ENCODE assay signal across 11 mouse cellular contexts in genomic region chr16:16829671-16830070, GRCm38 (mm10). TPM values are rescaled to one million over a fixed set of nuclear protein-coding genes. Genes with fewer than 3 reads are reported as not detected.
DNase-seq lines count a peak whose midpoint lies in the region; ATAC-seq and TF ChIP-seq lines count a peak whose summit lies in the region.
"Had no signal": no experiment of that assay in that cellular context is flagged by ENCODE, and none has a peak within 500 bp of the region (broad histone marks: within the 10 kb centered on the region; RNA-seq: fewer than 3 reads in every experiment).

No protein-coding gene starts in this region.

- no peaks in the 10 kb centered on the region for H3K9me3 ChIP-seq in forebrain, embryonic 14.5 days (replicated peaks; ENCODE audit: control insufficient read depth, low read length)
- no peaks in the 10 kb centered on the region for H3K9me3 ChIP-seq in hindbrain, postnatal 0 days (ENCODE audit: low read length)
- no peaks in the 10 kb centered on the region for H3K9me3 ChIP-seq in midbrain, embryonic 16.5 days (replicated peaks; ENCODE audit: control insufficient read depth, low read length, poor library complexity, severe bottlenecking)
- H3K9me3 ChIP-seq: G1E had no signal

- no peak overlapping the region for H3K9ac ChIP-seq in forebrain, embryonic 14.5 days (ENCODE audit: low read length)
- H3K9ac ChIP-seq in hindbrain, postnatal 0 days (replicated peaks; ENCODE audit: low read length), result no peak overlapping the region
- peak overlapping the region; percentile 69; the same call in 1 of the 2 replicates for H3K9ac ChIP-seq in midbrain, embryonic 16.5 days (ENCODE audit: low read depth, low read length)

- 91% methylated on average over 3 of the region's 3 CpGs for WGBS in forebrain, embryonic 14.5 days
- 84% methylated on average over 3 of the region's 3 CpGs for WGBS in hindbrain, postnatal 0 days
- WGBS in midbrain, embryonic 16.5 days, result 92% methylated on average over 3 of the region's 3 CpGs

- no peaks in the 10 kb centered on the region for H3K36me3 ChIP-seq in forebrain, embryonic 14.5 days (ENCODE audit: control insufficient read depth, insufficient read depth, low read length)
- no peaks in the 10 kb centered on the region for H3K36me3 ChIP-seq in hindbrain, postnatal 0 days (ENCODE audit: insufficient read depth, low read length)
- no peaks in the 10 kb centered on the region for H3K36me3 ChIP-seq in midbrain, embryonic 16.5 days (ENCODE audit: control insufficient read depth, insufficient read depth, low read length)
- H3K36me3 ChIP-seq: G1E had no signal

- DNase-seq in layer of hippocampus, adult 2 months (ENCODE audit: low spot score in 2 of 2), result no peak
- DNase-seq in layer of hippocampus, adult 9-11 months, result no peak
- no peak for DNase-seq in forebrain, embryonic 14.5 days (ENCODE audit: low spot score)
- no peak for DNase-seq in hindbrain, postnatal 0 days (ENCODE audit: low spot score)
- DNase-seq in gastrocnemius, postnatal 10 days, result no peak
- no peak for DNase-seq in cerebellum, postnatal 14 days

- H3K4me1 ChIP-seq in forebrain, embryonic 14.5 days (ENCODE audit: control insufficient read depth, insufficient read depth, low read length), result no peaks in the 10 kb centered on the region
- H3K4me1 ChIP-seq in hindbrain, postnatal 0 days (ENCODE audit: insufficient read depth, low read length), result no peaks in the 10 kb centered on the region
- H3K4me1 ChIP-seq in midbrain, embryonic 16.5 days (ENCODE audit: control insufficient read depth, insufficient read depth, low read length), result peaks cover 2% of the 10 kb centered on the region; the same call in 1 of the 2 replicates

- ATAC-seq in forebrain, embryonic 14.5 days, result peak; percentile 27; the same call in 1 of the 2 replicates
- ATAC-seq in hindbrain, postnatal 0 days, result 0 out of 2 replicates have a peak, but pooled peaks have one; percentile 15
- ATAC-seq in midbrain, embryonic 16.5 days, result peak; percentile 26

- H3K27ac ChIP-seq in layer of hippocampus, adult 2 months, result no peak overlapping the region
- H3K27ac ChIP-seq in forebrain, embryonic 14.5 days (ENCODE audit: low read depth, low read length), result no peak overlapping the region
- H3K27ac ChIP-seq in hindbrain, postnatal 0 days, result no peak overlapping the region
- no peak overlapping the region for H3K27ac ChIP-seq in midbrain, embryonic 16.5 days (ENCODE audit: low read length)

- no peak for TF ChIP-seq CTCF in layer of hippocampus, adult 2 months (conservative IDR thresholded peaks at IDR 0.05)
- no peak for TF ChIP-seq CTCF in hindbrain, postnatal 0 days (IDR thresholded peaks at IDR 0.05; ENCODE audit: low read depth)

- H3K4me2 ChIP-seq in forebrain, embryonic 14.5 days (ENCODE audit: low read length), result peak overlapping the region; percentile 83; the same call in 1 of the 2 replicates
- H3K4me2 ChIP-seq in hindbrain, postnatal 0 days (ENCODE audit: low read depth, low read length), result peak overlapping the region; percentile 73
- H3K4me2 ChIP-seq in midbrain, embryonic 16.5 days (ENCODE audit: low read length), result peak overlapping the region; percentile 56

- H3K27me3 ChIP-seq in forebrain, embryonic 14.5 days (replicated peaks; ENCODE audit: control insufficient read depth, insufficient read depth, low read length), result no peaks in the 10 kb centered on the region
- no peaks in the 10 kb centered on the region for H3K27me3 ChIP-seq in hindbrain, postnatal 0 days (ENCODE audit: insufficient read depth, low read length)
- no peaks in the 10 kb centered on the region for H3K27me3 ChIP-seq in midbrain, embryonic 16.5 days (ENCODE audit: control insufficient read depth, insufficient read depth, low read depth, low read length)

- peak overlapping the region; percentile 66; the same call in 1 of the 2 replicates for H3K4me3 ChIP-seq in layer of hippocampus, adult 2 months
- H3K4me3 ChIP-seq in forebrain, embryonic 14.5 days (ENCODE audit: low read depth, low read length), result peak overlapping the region; percentile 50
- peak overlapping the region; percentile 62; the same call in 1 of the 2 replicates for H3K4me3 ChIP-seq in hindbrain, postnatal 0 days (ENCODE audit: low read length)
- H3K4me3 ChIP-seq in midbrain, embryonic 16.5 days (ENCODE audit: low read depth, low read length), result peak overlapping the region; percentile 54

RNA-seq across cellular contexts. Expression of gene Spag6l, which starts 0.4 kb away (rescaled TPM):
- 10 to 100 TPM in 1 of 2 experiments, 1 to 10 TPM in 1; 9.9 to 10.0 TPM for total RNA-seq in layer of hippocampus, adult 2 months (2021)
- polyA plus RNA-seq in forebrain, embryonic 14.5 days (2014; fragmentation: Nextera tagmentation; extraction: Ambion mirVana), result 10.8 and 12.7 TPM in 2 replicates
- total RNA-seq in hindbrain, postnatal 0 days (2014; rRNA removed), result 19.0 and 20.7 TPM in 2 replicates
- 17.4 and 18.6 TPM in 2 replicates for polyA plus RNA-seq in hindbrain, postnatal 0 days (2015; fragmentation: Nextera tagmentation; extraction: Ambion mirVana)
- 24.0 and 24.5 TPM in 2 replicates for polyA plus RNA-seq in midbrain, embryonic 16.5 days (2015; fragmentation: Nextera tagmentation; extraction: Ambion mirVana)
- total RNA-seq in gastrocnemius, postnatal 10 days (2021), result not detected
- polyA plus RNA-seq: G1E had no signal

RNA-seq across cellular contexts. Expression of gene Igll1, which starts 34.1 kb away (rescaled TPM):
- not detected for total RNA-seq in layer of hippocampus, adult 2 months (2021)
- polyA plus RNA-seq in forebrain, embryonic 14.5 days (2014; fragmentation: Nextera tagmentation; extraction: Ambion mirVana), result 0.35 TPM in 1 of 2 replicates, not detected in the other
- total RNA-seq in hindbrain, postnatal 0 days (2014; rRNA removed), result not detected in 2 replicates
- polyA plus RNA-seq in hindbrain, postnatal 0 days (2015; fragmentation: Nextera tagmentation; extraction: Ambion mirVana), result not detected in 2 replicates
- not detected in 2 replicates for polyA plus RNA-seq in midbrain, embryonic 16.5 days (2015; fragmentation: Nextera tagmentation; extraction: Ambion mirVana)
- 1 to 10 TPM in 1 of 2 experiments, not detected in 1; 1.2 TPM for total RNA-seq in gastrocnemius, postnatal 10 days (2021)
- total RNA-seq: adrenal gland, adult 18-20 months; layer of hippocampus, postnatal 14 days had no signal
- polyA plus RNA-seq: G1E; lung, adult 2 months had no signal

RNA-seq across cellular contexts. Expression of gene Top3b, which starts 40.9 kb away (rescaled TPM):
- 10 to 100 TPM; 69.9 to 75.5 TPM for total RNA-seq in layer of hippocampus, adult 2 months (2021)
- 62.9 and 70.0 TPM in 2 replicates for polyA plus RNA-seq in forebrain, embryonic 14.5 days (2014; fragmentation: Nextera tagmentation; extraction: Ambion mirVana)
- total RNA-seq in hindbrain, postnatal 0 days (2014; rRNA removed), result 68.4 and 99.6 TPM in 2 replicates
- polyA plus RNA-seq in hindbrain, postnatal 0 days (2015; fragmentation: Nextera tagmentation; extraction: Ambion mirVana), result 70.0 and 73.8 TPM in 2 replicates
- polyA plus RNA-seq in midbrain, embryonic 16.5 days (2015; fragmentation: Nextera tagmentation; extraction: Ambion mirVana), result 72.5 and 73.1 TPM in 2 replicates
- total RNA-seq in gastrocnemius, postnatal 10 days (2021), result 10 to 100 TPM; 20.4 to 28.5 TPM

RNA-seq across cellular contexts. Expression of gene Vpreb1, which starts 41.0 kb away (rescaled TPM):
- under 1 TPM; 0.49 to 0.51 TPM for total RNA-seq in layer of hippocampus, adult 2 months (2021)
- polyA plus RNA-seq in forebrain, embryonic 14.5 days (2014; fragmentation: Nextera tagmentation; extraction: Ambion mirVana), result 2.2 and 2.3 TPM in 2 replicates
- not detected in 2 replicates for total RNA-seq in hindbrain, postnatal 0 days (2014; rRNA removed)
- 0.33 and 0.58 TPM in 2 replicates for polyA plus RNA-seq in hindbrain, postnatal 0 days (2015; fragmentation: Nextera tagmentation; extraction: Ambion mirVana)
- 0.70 and 0.95 TPM in 2 replicates for polyA plus RNA-seq in midbrain, embryonic 16.5 days (2015; fragmentation: Nextera tagmentation; extraction: Ambion mirVana)
- under 1 TPM in 1 of 2 experiments, not detected in 1; 0.72 TPM for total RNA-seq in gastrocnemius, postnatal 10 days (2021)

Comparison
In these comparisons a context has a peak if more than half of its experiments do, and no peak if none do; other contexts are left out.
1. RNA of gene Spag6l, which starts 0.4 kb away (total RNA-seq): 19.0 to 20.7 TPM in hindbrain, postnatal 0 days and 9.9 to 10.0 TPM in layer of hippocampus, adult 2 months; not detected in gastrocnemius, postnatal 10 days; every median in the first group is over 10 times any median in the second.
2. Peak in every context shown above with its lines, with median percentiles within 50 percentile points of each other: H3K4me3 ChIP-seq, ATAC-seq and H3K4me2 ChIP-seq.